Mouse (Mus musculus) kidney, embryonic 15.5 days (tissue): ENCODE data around the gene Rab11a. TPM values are rescaled to one million over a fixed set of nuclear protein-coding genes. Genes with fewer than 3 reads are reported as not detected.
"Not testable (repeated sequence)": the region's sequence is repeated elsewhere in the genome, so short reads cannot be mapped to it uniquely, and the experiment has no call there.

Source experiments
- ATAC-seq: fragments of 200-750 bp; cut with Nextera tagmentation; replicated peaks from 2 replicates; pipeline ENCODE4 v1.8.0; 2017; ENCODE audit warnings: moderate TSS enrichment; ENCODE audit not compliant: low FRiP score
- H3K27ac ChIP-seq: fragments of 300-500 bp; sonication (generic); 2 replicates; pipeline ENCODE4 v1.5.1; 2015; ENCODE audit warnings: mild to moderate bottlenecking, inconsistent platforms
- H3K27me3 ChIP-seq: fragments of 300-500 bp; sonication (generic); 2 replicates; pipeline ENCODE4 v1.6.1; 2015; ENCODE audit warnings: inconsistent platforms
- H3K36me3 ChIP-seq: fragments of 300-500 bp; sonication (generic); 2 replicates; pipeline ENCODE4 v1.6.1; 2015; ENCODE audit warnings: inconsistent platforms
- H3K4me1 ChIP-seq: fragments of 300-500 bp; sonication (generic); 2 replicates; pipeline ENCODE4 v1.6.1; 2015; ENCODE audit warnings: inconsistent platforms
- H3K4me2 ChIP-seq: fragments of 300-500 bp; sonication (generic); 2 replicates; pipeline ENCODE4 v1.6.1; 2015; ENCODE audit warnings: moderate library complexity, mild to moderate bottlenecking, inconsistent platforms
- H3K4me3 ChIP-seq: fragments of 300-500 bp; sonication (generic); replicated peaks from 2 replicates; pipeline ENCODE4 v1.5.1; 2015; ENCODE audit warnings: mild to moderate bottlenecking, inconsistent platforms
- H3K9ac ChIP-seq: fragments of 300-500 bp; sonication (generic); 2 replicates; pipeline ENCODE4 v1.6.1; 2015; ENCODE audit warnings: mild to moderate bottlenecking, inconsistent platforms
- H3K9me3 ChIP-seq: fragments of 300-500 bp; sonication (generic); replicated peaks from 2 replicates; pipeline ENCODE4 v1.6.1; 2016; ENCODE audit warnings: inconsistent platforms
- WGBS: fragments of 180-500 bp; shearing (Covaris S2); methylation state at CpG from one replicate; pipeline ENCODE4 v1.1.7; 2015; ENCODE audit warnings: mixed read lengths; 5-methylcytosine and 5-hydroxymethylcytosine counted together
- microRNA-seq: library from miRNA; unstranded; fragments of <30 nt; microRNA quantifications from one replicate; pipeline ENCODE4, GENCODE M21; 2016
- polyA plus RNA-seq: library from polyadenylated mRNA; unstranded; fragments of >200 nt; fragmentation: Nextera tagmentation; extraction: Ambion mirVana; gene quantifications from 2 replicates; pipeline ENCODE4 v1.2.1, GENCODE M21; 2015

Gene Rab11a
- polyA plus RNA-seq, 1 experiment from 2014 or later: 550 TPM

DNA sequence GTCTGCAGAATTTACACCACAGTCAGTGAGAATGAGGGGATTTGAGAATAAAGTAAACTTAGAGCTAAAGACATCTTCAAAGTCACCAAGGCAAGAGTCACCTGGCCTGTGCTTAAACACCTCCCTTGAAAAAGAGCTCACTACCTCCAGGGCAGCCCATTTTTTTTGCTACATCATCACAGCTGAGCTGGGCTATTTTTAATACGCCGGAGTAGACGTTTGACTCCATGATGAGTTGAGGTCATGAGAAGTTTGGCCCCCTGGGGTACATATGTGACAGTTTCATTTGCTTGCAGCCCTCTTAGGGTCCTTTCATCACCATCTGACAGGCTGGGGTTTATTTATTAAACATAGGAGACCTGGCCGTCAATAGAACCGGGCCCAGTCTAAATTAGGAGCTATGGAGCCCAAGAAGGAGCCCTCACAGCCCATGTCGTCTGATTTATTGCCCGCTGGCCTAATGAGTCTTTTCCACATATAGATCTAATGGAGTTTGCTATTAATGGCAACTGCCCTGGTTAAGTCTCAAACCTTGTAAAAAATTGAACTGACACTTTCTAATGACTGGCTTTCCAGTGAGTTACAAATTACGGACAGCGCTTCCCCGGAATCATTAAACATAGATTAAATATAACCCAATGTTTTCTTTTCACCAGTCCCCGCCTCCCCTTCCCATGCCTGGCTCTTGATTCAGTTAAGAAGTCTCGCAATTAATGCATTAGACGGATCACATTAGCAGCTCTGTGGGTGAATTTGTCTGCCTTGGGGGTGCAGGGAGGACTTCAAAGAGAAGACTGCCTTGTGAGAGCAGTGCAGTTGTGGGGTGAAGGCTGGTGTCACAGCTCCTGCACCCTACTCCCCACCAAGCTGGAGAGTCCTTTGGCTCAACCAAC, 50.2 kb downstream of the Rab11a start:
- 28% methylated on average over 13 of the region's 13 CpGs for WGBS
- Histone ChIP-seq H3K27me3 (peaks cover 6% of the 10 kb centered on the region; the same call in 1 of the 2 replicates), H3K4me3 (no peak overlapping the region), H3K4me2 (no peak overlapping the region), H3K9ac (no peak overlapping the region), H3K27ac (peak overlapping the region; percentile 62), H3K4me1 (peaks cover 46% of the 10 kb centered on the region), H3K9me3 (no peaks in the 10 kb centered on the region), H3K36me3 (no peaks in the 10 kb centered on the region)
- peak; percentile 61 for ATAC-seq

- peaks cover 14% of the 10 kb centered on the region; the same call in 1 of the 2 replicates for H3K27me3 ChIP-seq
- H3K9me3 ChIP-seq, H3K27ac ChIP-seq, H3K4me1 ChIP-seq, H3K4me3 ChIP-seq, ATAC-seq, H3K36me3 ChIP-seq, H3K9ac ChIP-seq, H3K4me2 ChIP-seq: not testable (repeated sequence)
- WGBS: 28% methylated on average over 10 of the region's 11 CpGs
These were observed 65.9 kb downstream of the Rab11a start for GRCm38 (mm10) chr9:64671341-64672319.

DNA sequence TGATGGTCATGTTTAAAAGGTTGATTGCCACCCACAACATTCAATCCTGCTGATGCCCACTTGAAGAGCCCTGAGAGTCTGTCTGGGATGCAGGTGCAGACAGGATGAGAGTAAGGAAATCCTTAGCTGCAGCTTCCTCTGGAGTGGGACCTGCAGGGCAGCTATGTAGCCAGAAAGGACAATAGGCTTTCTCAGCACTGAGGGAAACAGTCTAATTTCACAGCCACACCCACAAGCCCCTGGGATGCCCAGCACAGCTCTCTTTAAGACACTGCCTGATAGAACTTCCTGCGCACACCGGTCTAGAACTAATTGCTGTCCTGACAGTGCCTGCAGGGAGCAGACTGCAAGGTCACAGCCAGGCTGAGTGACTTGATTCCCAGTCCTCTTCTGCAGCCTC, 69.6 kb downstream of the Rab11a start:
- 59% methylated on average over 2 of the region's 2 CpGs for WGBS
- no peak overlapping the region for H3K4me2 ChIP-seq
- no peak overlapping the region for H3K27ac ChIP-seq
- no peak for ATAC-seq
- no peaks in the 10 kb centered on the region for H3K36me3 ChIP-seq
- peaks cover 22% of the 10 kb centered on the region; the same call in 1 of the 2 replicates for H3K27me3 ChIP-seq
- no peaks in the 10 kb centered on the region for H3K9me3 ChIP-seq
- H3K9ac ChIP-seq: no peak overlapping the region
- no peak overlapping the region for H3K4me3 ChIP-seq
- no peaks in the 10 kb centered on the region for H3K4me1 ChIP-seq

DNA sequence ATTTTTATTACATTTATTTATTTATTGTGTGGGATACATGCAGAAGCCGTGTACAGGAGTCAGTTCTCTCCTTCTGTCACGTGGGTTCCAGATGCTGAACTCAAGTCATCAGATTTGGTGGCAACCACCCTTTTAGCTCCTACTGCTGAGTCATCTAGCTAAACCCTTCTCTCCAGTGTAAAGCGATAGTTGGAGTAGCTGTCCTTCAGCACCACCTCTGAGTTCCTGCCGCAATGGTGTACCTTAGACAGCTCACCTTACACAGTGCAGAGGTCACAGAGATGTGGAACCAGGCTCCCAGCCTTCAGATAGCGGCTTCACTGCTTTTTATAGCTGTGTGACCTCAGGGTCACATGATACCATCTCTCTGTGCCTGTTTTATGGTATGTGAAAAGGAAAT, 70.0 kb downstream of the Rab11a start:
- WGBS: 2% methylated on average over 5 of the region's 5 CpGs
- no peak overlapping the region for H3K4me2 ChIP-seq
- no peaks in the 10 kb centered on the region for H3K9me3 ChIP-seq
- H3K9ac ChIP-seq: no peak overlapping the region
- H3K27ac ChIP-seq: no peak overlapping the region
- no peaks in the 10 kb centered on the region for H3K36me3 ChIP-seq
- H3K4me1 ChIP-seq: no peaks in the 10 kb centered on the region
- H3K27me3 ChIP-seq: peaks cover 24% of the 10 kb centered on the region
- no peak overlapping the region for H3K4me3 ChIP-seq
- peak; percentile 75; the same call in 1 of the 2 replicates for ATAC-seq

DNA sequence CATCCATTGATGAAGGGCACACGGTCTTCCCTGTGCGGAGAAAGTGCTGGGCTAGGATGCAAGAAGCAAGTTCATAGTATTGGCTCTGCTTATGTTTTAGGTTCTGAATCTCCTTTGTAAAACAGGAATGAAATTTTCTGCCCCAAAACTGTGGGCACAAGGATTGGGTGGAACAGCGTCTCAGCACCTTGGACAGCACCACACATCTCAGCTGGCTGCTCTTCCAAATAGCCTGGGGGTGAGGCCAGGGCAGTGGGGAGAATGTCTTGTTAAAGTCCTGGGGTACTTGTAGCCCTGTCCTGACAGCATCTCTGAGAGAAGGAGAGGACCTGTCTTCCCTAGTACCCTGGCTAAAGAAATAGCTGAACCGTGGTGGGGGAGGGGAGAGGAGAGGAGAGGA, 71.0 kb downstream of the Rab11a start:
- 25% methylated on average over 4 of the region's 4 CpGs for WGBS

More for the DNA sequence above, 71.0 kb downstream of the Rab11a start:
- Histone ChIP-seq H3K4me3 (no peak overlapping the region), H3K9me3 (no peaks in the 10 kb centered on the region), H3K4me2 (no peak overlapping the region), H3K36me3 (no peaks in the 10 kb centered on the region), H3K27ac (no peak overlapping the region), H3K4me1 (no peaks in the 10 kb centered on the region), H3K27me3 (peaks cover 28% of the 10 kb centered on the region), H3K9ac (no peak overlapping the region)
- no peak for ATAC-seq

Small RNAs within 50 kb of the gene (microRNA-seq; reads per million reads assigned to microRNA genes)
- not detected for gene Gm47308

Other genes with a start within 250 kb of the Rab11a start
- gene Dennd4a, start 73.6 kb upstream of the Rab11a start, polyA plus RNA-seq: 6.0 and 7.6 TPM in 2 replicates
- gene Slc24a1, start 213.8 kb upstream of the Rab11a start, polyA plus RNA-seq: 0.03 and 0.06 TPM in 2 replicates
- 57.7 and 59.7 TPM in 2 replicates for gene Ints14, start 223.1 kb upstream of the Rab11a start, polyA plus RNA-seq